Mouse (Mus musculus) lung, embryonic 14.5 days (tissue): ENCODE results near the gene S1pr1. TPM values are rescaled to one million over a fixed set of nuclear protein-coding genes. Genes with fewer than 3 reads are reported as not detected.
A peak's percentile ranks its signal among the peaks of the same experiment; 100 is the strongest.

Experiments used
- ATAC-seq: fragments of 200-750 bp; cut with Nextera tagmentation; 2 replicates; pipeline ENCODE4 v1.8.0; 2017; ENCODE audit warnings: mild to moderate bottlenecking, moderate TSS enrichment, moderate library complexity; ENCODE audit not compliant: insufficient read depth
- DNase-seq: peaks from one replicate; pipeline ENCODE4 v3.0.0-alpha.2; 2015
- H3K27ac ChIP-seq: fragments of 300-500 bp; sonication (generic); 2 replicates; pipeline ENCODE4 v1.5.1; 2014; ENCODE audit warnings: low read depth, mild to moderate bottlenecking, moderate library complexity
- H3K27me3 ChIP-seq: fragments of 300-500 bp; sonication (generic); 2 replicates; pipeline ENCODE4 v1.6.1; 2014; ENCODE audit warnings: low read length, control low read depth; ENCODE audit not compliant: insufficient read depth
- H3K36me3 ChIP-seq: fragments of 300-500 bp; sonication (generic); 2 replicates; pipeline ENCODE4 v1.6.1; 2014; ENCODE audit warnings: control low read depth; ENCODE audit not compliant: insufficient read depth
- H3K4me1 ChIP-seq: fragments of 300-500 bp; sonication (generic); 2 replicates; pipeline ENCODE4 v1.6.1; 2014; ENCODE audit warnings: antibody characterized with exemption, control low read depth; ENCODE audit not compliant: insufficient read depth
- H3K4me2 ChIP-seq: fragments of 300-500 bp; sonication (generic); 2 replicates; pipeline ENCODE4 v1.6.1; 2014; ENCODE audit warnings: mild to moderate bottlenecking
- H3K4me3 ChIP-seq: fragments of 300-500 bp; sonication (generic); 2 replicates; pipeline ENCODE4 v1.5.1; 2014; ENCODE audit warnings: low read depth, low read length
- H3K9ac ChIP-seq: fragments of 300-500 bp; sonication (generic); 2 replicates; pipeline ENCODE4 v1.6.1; 2014
- H3K9me3 ChIP-seq: fragments of 300-500 bp; sonication (generic); 2 replicates; pipeline ENCODE4 v1.6.1; 2016; ENCODE audit warnings: low read depth, low read length, control low read depth
- CTCF ChIP-seq: IDR thresholded peaks from 2 replicates; pipeline ENCODE4 v1.5.1; 2016; ENCODE audit warnings: antibody characterized with exemption, low read depth
- WGBS: fragments of 180-500 bp; shearing (Covaris S2); extraction: QIAGEN DNeasy Blood & Tissue Kit; methylation state at CpG from one replicate; pipeline ENCODE4 v1.1.7; 2014; 5-methylcytosine and 5-hydroxymethylcytosine counted together
- polyA plus RNA-seq: library from polyadenylated mRNA; unstranded; fragments of >200 nt; fragmentation: Nextera tagmentation; extraction: Ambion mirVana; gene quantifications from 2 replicates; pipeline ENCODE4 v1.2.1, GENCODE M21; 2014

S1pr1 gene
- polyA plus RNA-seq, 1 experiment from 2014 or later = 21.2 TPM

DNA sequence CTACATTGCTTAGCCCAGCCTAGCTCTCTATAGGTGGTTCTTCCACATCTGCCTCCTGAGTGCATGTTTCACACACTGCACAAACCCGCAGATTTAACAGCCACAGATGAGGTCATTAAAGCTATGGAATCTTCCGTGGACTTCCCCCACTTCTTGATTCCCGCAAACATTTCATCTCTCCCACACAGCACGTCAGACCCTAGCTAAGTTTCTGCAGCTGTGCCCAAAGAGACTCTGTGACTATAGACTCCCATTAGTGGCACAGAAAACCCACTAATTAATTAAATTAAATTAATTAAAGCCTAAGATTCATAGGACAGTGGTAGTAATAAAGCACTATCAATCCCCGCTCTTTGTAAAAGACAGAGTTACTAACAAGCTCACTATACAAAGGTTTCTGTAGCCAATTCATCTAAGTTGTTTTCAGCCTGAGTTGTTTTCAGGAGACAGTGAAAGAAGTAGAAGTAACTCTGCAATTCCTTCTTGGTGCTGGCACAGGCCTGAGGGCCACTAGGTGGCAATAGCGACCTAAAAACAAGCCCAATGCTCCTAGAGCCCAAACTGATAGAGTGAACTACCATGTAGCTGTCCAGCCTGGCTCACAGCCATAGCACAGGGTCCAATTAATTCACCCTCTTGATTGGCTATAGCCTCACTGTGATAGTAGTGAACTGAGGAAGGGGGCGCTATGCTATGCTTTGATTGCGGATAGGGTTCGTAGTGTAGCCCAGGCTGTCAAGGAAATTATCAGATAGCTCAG lies 54.0 kb downstream of the S1pr1 start:
- H3K4me3 ChIP-seq = no peak overlapping the region
- H3K9me3 ChIP-seq = no peaks in the 10 kb centered on the region
- ATAC-seq (peak; percentile 81), DNase-seq (peak; percentile 90)
- no peak overlapping the region for H3K9ac ChIP-seq
- H3K27ac ChIP-seq = no peak overlapping the region
- no peak overlapping the region for H3K4me2 ChIP-seq
- WGBS = 52% methylated on average over 9 of the region's 9 CpGs
- no peaks in the 10 kb centered on the region for H3K4me1 ChIP-seq
- H3K27me3 ChIP-seq = no peaks in the 10 kb centered on the region
- TF ChIP-seq CTCF = peak; percentile 89
- H3K36me3 ChIP-seq = no peaks in the 10 kb centered on the region

Other genes with a start within 250 kb of the S1pr1 start
- gene Dph5, start 172.8 kb upstream of the S1pr1 start, polyA plus RNA-seq = 26.1 and 28.0 TPM in 2 replicates